Mouse (Mus musculus): ENCODE results near the gene Serpina3b.

DNA sequence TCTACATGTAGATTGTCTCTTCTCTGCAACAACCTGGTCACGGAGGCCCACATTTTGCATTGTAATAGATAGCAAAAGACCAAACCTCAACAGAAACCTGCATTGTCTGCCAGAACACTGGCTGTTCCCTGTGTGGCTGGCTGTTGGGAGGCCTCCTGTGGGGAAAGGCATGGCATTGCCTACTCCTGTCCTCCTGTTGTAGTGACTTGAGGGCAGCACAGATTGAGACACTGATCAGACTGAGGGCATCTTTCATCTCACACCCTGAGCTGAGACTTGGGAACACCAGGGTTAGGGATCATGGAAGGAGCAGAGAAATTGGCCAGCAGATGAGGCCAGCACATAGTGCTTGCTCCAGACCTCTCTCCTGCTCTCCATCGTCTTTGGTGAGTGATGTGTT lies 10.4 kb downstream of the Serpina3b start:
- TF ChIP-seq CTCF (IDR thresholded peaks at IDR 0.05; ENCODE audit: low read depth, low read length), result no peak
- no peak for TF ChIP-seq POLR2A (IDR thresholded peaks at IDR 0.05; ENCODE audit: borderline replicate concordance, low read depth, low read length)

Data from bone marrow macrophage, adult 2 months (primary cell).